Mouse (Mus musculus): ENCODE measurements around the gene Gns.

Gns gene

DNA sequence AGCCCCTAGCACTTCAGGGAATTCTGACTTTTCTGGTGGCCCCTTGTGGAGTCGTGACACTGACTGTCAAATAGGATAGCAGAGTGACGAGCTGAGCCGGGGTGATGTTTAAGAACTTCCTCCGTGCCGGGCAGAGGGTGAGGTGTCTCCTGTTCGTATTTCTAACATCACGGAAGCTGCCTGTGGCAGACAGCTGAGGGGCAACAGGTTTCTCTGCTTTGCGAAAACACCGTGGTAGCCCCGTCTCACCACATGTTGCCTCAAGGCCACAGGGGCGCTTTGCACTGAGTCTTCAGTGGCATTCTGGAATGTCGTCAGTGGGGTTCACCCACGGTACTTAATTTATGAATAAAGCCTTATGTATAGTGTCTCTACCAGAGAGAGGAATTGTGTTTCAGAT is 2.4 kb downstream of the Gns start:
- no peak for DNase-seq

GRCm38 (mm10) chr10:121367780-121368179 is 2.9 kb downstream of the Gns start:
- DNase-seq, result no peak

DNA sequence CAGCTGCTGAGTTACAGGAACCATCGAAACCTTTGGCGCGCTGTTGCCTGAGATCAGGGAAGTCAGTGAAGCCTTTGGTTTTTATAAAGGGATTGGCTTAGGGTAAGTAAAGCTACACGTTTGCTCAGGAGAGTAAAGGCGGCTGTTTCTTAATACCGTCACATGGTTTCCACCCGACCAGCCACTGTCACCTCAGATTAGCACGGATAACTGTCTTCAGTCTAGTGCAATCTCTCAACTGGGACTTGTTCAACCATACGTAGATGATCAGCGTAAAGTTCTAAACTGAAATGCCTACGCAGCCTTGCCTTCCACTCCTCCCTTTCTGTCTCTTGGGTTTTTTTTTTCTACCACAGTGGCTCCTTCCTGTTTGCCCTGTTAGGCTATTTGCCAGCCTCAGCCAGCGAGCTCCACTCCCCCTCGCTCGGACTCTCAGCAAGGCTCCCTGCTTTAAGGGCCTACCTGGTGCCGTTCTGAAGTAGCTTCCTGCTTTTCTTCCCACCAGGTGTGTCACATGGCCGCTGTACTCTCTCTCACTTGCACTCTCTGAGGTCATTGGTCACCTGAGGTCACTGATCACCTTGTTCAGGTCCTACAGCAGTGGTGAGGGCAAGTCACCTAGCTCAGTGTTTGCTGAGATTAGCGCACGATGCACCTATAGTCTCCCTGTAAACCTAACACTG is 4.0 kb downstream of the Gns start:
- DNase-seq, result no peak

GRCm38 (mm10) chr10:121370777-121371176 is 5.9 kb downstream of the Gns start:
- DNase-seq, result no peak

DNA sequence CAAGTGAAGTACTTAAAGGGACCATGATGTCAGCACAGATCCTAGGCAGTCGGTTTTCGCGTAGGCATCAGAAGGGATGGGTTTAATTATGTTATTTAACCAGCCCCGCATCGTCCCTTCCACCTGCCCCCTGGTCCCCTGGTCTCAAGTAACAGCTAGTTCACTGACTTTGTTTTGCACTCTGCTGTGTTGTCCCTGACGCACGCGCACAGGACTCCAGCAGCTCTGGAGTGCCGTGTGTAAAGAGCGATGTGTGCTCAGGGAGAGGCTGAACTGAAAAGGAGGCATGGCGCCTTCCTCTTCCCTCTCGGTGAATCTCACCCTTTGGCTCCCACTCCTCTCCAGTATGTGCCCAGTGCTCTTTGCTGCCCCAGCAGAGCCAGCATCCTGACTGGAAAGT is 9.1 kb downstream of the Gns start:
- DNase-seq, result no peak

DNA sequence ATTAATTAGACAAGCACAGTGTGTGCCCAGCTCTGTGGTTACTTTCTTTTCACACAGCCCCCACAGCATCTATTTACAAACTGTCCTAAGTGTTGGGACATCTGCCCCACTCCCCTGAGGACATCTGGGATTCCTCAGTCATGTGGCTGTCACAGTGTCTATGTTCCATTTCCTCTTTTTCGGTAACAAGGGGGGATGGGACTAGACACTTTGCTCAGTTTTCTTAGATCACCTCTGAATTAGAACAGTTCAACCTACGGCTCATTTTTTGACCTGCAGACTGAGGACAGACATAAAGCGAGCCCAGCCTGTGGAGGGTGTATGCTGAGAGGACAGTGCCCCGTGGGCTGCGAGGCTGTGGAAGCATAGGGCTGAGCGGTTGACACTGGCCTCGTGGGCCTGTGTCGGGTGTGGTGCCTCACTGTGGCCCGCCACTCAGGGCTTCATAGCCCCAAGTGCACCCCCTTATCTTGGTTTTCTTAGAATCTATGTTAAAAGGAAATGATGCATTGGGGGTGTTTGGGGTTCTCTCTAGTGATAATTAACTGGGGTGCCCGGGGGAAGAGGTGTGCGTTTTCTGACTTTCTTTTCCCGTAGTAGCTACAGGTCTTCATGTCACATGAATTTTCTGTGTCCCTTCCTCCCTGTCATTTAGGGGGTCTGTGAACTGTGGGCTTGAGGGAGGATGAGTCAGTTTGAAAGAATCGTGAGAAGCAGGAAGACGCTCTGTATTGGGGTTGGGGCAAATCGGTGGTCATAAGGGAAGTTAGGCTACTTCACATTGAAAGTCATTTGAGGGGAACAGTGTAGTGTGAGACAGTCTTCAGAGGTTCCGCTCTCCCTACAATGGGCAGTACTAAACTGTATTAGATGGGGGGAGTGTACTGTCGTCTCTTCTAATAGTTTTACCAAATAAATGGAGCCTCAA is 10.1 kb downstream of the Gns start:
- DNase-seq, result no peak

DNA sequence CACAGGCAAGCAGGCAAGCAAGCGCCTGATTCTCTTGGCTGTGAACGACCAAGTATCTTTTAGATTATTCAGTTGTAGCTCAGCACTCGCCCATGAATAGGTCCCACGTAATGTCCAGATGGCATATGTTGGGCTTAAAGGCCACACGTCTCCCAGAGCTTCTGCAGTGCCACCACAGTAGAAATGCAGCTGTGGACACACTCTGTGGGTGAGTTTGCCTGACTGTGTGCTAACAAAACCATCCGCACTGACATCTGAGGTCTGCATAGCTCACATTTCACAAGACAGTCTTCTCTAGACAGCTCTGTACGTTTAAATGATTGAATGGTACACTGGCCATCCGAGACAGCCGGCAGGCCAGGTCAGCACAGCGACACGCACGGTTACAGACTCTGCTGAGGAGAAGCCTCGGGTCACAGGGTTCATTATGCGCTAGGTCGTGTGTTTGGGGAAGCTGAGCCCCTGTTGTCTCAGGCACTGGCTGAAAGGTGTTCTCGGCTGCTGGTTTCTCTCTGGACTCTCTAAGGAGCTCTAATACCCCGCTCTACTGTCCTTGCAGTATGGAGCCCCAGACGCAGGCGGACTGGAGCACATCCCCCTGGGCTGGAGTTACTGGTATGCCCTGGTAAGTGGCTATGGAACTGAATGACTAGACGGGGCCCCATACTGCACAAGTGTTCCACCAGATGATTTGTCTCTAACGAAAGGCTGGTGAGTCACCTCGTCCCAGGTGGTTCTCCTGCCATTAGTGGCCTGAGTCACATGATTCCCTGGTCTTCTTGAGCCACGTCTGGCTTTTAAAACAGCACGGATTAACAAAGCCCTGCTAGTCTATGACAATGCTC is 11.0 kb downstream of the Gns start:
- no peak for DNase-seq

DNA sequence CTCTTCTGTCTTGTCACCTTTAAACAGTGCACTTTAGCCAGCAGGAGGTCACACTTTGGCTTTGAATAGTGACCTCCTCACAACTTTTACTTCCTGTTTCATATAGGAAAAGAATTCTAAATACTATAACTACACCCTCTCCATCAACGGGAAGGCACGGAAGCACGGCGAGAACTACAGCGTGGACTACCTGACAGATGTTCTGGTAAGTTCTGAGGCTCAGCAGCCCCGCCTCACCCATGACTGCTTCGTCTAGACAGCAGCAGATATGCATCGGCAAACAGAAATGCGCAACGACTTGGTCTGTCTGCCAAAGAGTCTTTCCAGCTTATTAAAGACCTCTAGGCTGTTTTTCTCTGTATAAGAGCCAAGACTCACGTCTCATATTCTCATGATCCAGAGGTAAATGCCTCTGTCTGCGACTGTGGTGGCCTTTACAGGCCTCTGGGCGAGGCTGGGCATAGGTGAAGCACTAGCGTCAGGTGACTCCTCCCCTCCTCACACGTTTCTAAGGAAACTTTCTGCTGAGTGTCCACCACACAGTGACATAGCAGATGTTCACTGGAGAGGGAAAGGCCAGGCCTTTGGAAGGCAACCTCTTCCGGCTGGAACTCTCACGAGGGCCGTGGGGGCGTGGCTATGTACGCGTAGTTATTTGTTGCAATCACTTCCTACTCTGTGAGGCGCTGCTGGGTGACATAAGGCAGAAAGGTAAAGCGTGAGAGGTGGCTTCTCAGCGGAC is 11.8 kb downstream of the Gns start:
- no peak for DNase-seq

DNA sequence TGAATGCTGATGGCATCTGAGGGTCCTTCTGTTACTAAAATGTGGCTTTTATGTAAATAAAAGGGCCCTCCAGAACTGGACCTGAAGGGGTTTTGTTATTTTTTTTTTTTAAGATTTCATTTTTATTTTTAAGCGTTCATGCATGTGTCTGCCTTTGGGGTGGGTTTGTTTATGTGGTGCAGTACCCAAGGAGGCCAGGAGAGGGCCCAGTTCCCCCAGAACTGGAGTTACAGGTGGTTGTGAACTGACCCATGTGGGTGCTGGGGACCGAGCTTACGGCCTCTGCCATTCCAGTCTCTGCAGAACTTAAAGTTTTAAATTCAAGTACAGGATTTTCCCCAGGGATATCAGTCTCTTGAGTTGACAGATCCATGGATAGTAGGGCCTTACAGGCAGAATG is 14.5 kb downstream of the Gns start:
- no peak for DNase-seq

DNA sequence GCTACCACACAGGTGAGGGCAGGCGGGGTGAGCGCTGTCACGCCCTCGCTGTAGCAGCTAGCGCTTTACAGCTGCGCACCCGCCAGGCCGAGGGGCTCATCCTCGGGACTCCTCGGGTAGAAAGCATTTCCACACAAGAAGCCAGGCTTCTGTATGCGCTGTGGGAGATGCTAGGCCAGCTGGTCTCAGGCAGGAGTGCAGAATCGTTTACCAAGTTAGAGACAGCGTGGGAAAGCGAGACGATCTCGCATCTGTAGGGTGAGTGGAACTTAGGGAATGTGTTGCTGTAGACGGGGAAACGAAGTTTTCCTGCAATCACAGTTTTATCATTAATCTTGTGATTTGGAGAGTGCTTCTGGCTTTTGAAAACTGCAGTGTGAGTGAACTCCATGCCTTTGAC is 16.4 kb downstream of the Gns start:
- DNase-seq, result no peak

GRCm38 (mm10) chr10:121384710-121385109 is 19.8 kb downstream of the Gns start:
- DNase-seq, result no peak

GRCm38 (mm10) chr10:121385695-121386094 is 20.8 kb downstream of the Gns start:
- DNase-seq, result no peak

- DNase-seq, result no peak
Observed at GRCm38 (mm10) chr10:121386347-121386746, 21.5 kb downstream of the Gns start.

DNA sequence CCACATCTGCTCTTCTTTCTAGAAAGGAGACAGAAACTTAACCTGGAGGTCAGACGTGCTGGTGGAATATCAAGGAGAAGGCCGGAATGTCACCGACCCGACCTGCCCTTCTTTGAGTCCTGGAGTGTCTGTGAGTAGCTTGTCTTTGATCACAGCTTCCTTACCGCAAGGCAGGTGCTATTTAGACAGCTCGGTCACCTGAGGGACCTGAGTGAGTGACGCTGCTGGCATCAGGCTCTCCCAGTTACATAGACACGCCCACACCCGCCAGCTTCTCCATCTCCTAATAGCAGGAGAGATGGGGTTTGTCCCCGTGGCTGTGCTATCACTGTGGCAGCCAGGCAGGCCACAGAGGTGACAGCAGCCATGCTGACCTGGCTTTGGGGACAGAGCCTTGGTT is 25.7 kb downstream of the Gns start:
- DNase-seq, result no peak

DNA sequence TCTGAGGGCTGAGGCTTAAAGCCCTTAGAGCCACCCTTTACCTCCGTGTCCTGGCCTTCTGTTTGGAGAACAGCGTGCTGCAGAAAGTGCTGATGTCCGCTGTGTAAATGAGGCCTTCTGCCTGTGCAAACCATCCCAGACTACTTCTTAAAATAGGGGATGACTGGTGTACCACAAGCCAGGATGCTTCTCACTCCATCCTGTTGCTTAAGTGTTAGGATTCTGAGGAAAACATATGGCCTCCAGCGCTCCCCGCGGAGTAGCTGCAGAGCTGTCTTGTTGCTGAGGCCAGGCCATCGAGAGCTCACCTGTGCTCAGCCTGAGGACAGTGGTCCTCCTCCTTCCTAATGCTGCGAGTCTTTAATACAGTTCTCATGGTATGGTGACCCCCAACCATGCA is 27.0 kb downstream of the Gns start:
- no peak for DNase-seq

DNA sequence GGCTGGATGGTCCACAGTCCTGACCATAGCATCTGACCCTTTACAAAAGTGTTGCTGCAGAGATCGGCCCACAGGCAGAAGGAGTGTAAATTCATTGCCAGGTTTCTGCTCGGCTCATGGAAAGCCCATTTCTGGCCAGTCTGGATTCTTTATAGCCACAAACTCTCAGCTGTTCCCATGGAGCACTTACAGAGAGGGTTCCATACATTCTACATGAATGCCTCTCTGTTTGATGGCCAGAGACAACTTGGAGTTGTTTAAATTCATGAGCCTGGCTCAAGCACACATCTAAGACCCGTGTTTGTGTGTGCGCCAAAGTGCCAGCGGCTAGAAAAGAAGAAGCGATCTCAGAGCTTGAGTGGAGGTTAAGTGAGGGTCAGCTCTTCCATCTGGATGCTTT is 29.4 kb downstream of the Gns start:
- DNase-seq, result no peak

- no peak for DNase-seq
Observed at GRCm38 (mm10) chr10:121394789-121395325, 30.0 kb downstream of the Gns start.

DNA sequence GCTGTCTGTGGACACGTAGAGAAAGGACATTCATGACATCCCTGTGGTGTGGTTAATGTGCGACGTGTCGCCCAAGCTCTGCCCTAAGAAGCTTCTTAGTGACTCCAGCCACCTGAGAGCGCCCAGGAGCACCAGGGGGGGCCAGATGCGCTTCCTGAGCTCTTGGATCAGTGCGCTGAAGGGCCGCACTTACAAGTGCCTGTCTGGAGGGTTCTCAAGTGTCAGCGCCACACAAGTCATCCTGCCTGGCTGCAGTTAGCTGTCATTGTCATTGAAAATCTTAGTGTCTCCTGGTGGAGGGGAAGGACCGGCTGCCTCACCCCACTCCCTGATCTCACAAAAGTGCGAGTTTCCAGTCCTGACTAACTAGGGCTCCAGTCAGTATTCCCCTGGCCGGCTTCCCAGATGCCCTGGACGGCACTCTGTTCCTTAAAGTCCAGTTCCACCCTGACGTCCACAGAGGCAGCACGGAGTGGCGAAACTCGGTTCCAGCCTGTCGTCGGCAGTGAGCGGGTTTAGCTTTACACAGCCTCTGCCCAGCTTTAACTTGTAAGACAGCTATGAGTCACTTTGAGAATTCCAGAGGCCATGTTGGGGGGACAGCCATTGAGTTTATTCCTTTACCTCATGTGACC is 30.8 kb downstream of the Gns start:
- DNase-seq, result no peak

- DNase-seq, result peak; percentile 30
Observed at GRCm38 (mm10) chr10:121398599-121398998, 33.7 kb downstream of the Gns start.

DNA sequence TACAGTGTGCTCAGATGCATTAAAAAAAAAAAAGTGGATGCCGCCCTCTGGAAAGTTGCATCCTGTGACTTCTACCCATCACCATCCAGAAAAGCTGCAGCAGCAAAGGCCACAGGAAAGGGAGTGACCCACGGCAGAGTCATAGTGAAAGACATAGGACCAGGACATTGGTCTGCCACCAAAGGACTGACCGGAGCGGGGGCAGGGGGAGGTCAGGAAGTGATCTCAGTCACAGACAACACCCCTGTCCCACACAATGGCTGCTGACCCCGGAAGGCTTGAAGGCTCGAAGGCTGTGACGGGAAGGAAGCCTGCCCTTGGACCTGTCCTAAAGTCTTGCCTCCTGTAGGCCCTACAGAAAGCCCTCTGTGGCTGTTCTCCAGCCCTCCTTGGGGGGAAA is 36.1 kb downstream of the Gns start:
- DNase-seq, result no peak

- no peak for DNase-seq
Observed at GRCm38 (mm10) chr10:121403104-121403503, 38.2 kb downstream of the Gns start.

DNA sequence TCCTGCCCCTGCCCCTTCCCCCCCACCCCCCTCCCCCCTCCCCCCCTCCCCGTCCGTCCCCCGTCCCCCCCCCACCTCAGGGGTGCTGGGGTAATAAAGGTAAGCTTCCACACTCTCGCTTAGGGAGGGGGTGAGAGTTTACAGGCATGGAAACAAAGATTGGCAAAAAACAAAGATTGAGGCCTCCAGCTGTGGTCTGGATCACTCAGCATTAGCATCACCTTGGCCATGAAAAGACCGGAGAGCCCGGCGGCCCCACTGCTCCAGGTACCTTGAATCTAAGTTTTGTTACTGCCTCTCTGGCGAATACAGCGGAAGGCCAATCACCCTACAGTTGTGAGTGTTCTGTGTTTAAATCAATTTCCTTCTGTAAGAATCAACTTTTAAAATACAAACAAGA is 39.1 kb downstream of the Gns start:
- no peak for DNase-seq
